Mouse (Mus musculus) gonadal fat pad, adult 2 months (tissue): Measurements from ENCODE around the gene Mst1r. TPM values are rescaled to one million over a fixed set of nuclear protein-coding genes. Genes with fewer than 3 reads are reported as not detected.

ENCODE experiments used
- DNase-seq: peaks from one replicate; pipeline ENCODE4 v3.0.0-alpha.2; 2012; ENCODE audit warnings: low read depth
- polyA plus RNA-seq: library from polyadenylated mRNA; depleted of rRNA; stranded (reverse); fragments of >200 nt; gene quantifications from 2 replicates; pipeline ENCODE4 v1.2.3, GENCODE M21; 2012

Mst1r gene
- polyA plus RNA-seq, 1 experiment = 40.2 TPM

GRCm38 (mm10) chr9:107914764-107915420 lies 8.2 kb downstream of the Mst1r start:
- DNase-seq = no peak

GRCm38 (mm10) chr9:107917895-107918608 lies 11.4 kb downstream of the Mst1r start:
- DNase-seq = no peak

- no peak for DNase-seq
Observed at GRCm38 (mm10) chr9:107918884-107919283, 12.2 kb downstream of the Mst1r start.

GRCm38 (mm10) chr9:107919441-107919840 lies 12.8 kb downstream of the Mst1r start:
- DNase-seq = no peak

GRCm38 (mm10) chr9:107923021-107923420 lies 16.3 kb downstream of the Mst1r start:
- no peak for DNase-seq

- DNase-seq = no peak
Observed at GRCm38 (mm10) chr9:107923956-107924355, 17.3 kb downstream of the Mst1r start.

- DNase-seq = no peak
Observed at GRCm38 (mm10) chr9:107925251-107925650, 18.6 kb downstream of the Mst1r start.

GRCm38 (mm10) chr9:107926920-107927420 lies 20.3 kb downstream of the Mst1r start:
- DNase-seq = no peak

- DNase-seq = no peak
Observed at GRCm38 (mm10) chr9:107927749-107928148, 21.1 kb downstream of the Mst1r start.

GRCm38 (mm10) chr9:107928169-107928568 lies 21.5 kb downstream of the Mst1r start, which contains the start of gene Actl11:
Actl11 (plus strand) TSS chr9:107928469.
- DNase-seq = no peak

GRCm38 (mm10) chr9:107932221-107932620 lies 25.5 kb downstream of the Mst1r start:
- no peak for DNase-seq

GRCm38 (mm10) chr9:107934146-107934545 lies 27.5 kb downstream of the Mst1r start:
- DNase-seq = no peak

GRCm38 (mm10) chr9:107935374-107935773 lies 28.7 kb downstream of the Mst1r start, which contains the start of gene Camkv:
Camkv (plus strand) TSS chr9:107935674.
- DNase-seq = no peak

- DNase-seq = no peak
Observed at GRCm38 (mm10) chr9:107935790-107936214, 29.1 kb downstream of the Mst1r start.

- no peak for DNase-seq
Observed at GRCm38 (mm10) chr9:107936215-107936822, 29.6 kb downstream of the Mst1r start.

- DNase-seq = no peak
Observed at GRCm38 (mm10) chr9:107936831-107937230, 30.2 kb downstream of the Mst1r start.

GRCm38 (mm10) chr9:107947241-107948194 lies 40.8 kb downstream of the Mst1r start:
- no peak for DNase-seq

- no peak for DNase-seq
Observed at GRCm38 (mm10) chr9:107949184-107949921, 42.7 kb downstream of the Mst1r start.

- no peak for DNase-seq
Observed at GRCm38 (mm10) chr9:107949922-107950235, 43.2 kb downstream of the Mst1r start, which contains the start of gene Traip. Traip (plus strand) TSS chr9:107950136.

GRCm38 (mm10) chr9:107950460-107951355 lies 44.0 kb downstream of the Mst1r start:
- no peak for DNase-seq
